ENCODE assay signal across 10 mouse cellular contexts in genomic region chr17:87041739-87042138, GRCm38 (mm10). TPM values are rescaled to one million over a fixed set of nuclear protein-coding genes. Genes with fewer than 3 reads are reported as not detected.
DNase-seq lines count a peak whose midpoint lies in the region; ATAC-seq lines count a peak whose summit lies in the region.
"Had no signal": no experiment of that assay in that cellular context is flagged by ENCODE, and none has a peak within 500 bp of the region (broad histone marks: within the 10 kb centered on the region; RNA-seq: fewer than 3 reads in every experiment).

No protein-coding gene starts in this region.

- DNase-seq in R1 (ENCODE audit: low read depth, low spot score): peak; percentile 10
- peak; percentile 31 to 38 for DNase-seq in layer of hippocampus, adult 8-10 months (ENCODE audit: low spot score in 2 of 2)
- DNase-seq in lung, postnatal 14 days: peak; percentile 40
- no peak for DNase-seq in spleen, postnatal 36 days (ENCODE audit: low spot score in 2 of 2)
- no peak for DNase-seq in natural killer cell, adult 2 months (ENCODE audit: low spot score in 2 of 2)

- peaks cover 9% of the 10 kb centered on the region; the same call in 1 of the 2 replicates for H3K4me1 ChIP-seq in forebrain, embryonic 13.5 days
- H3K4me1 ChIP-seq in forebrain, embryonic 12.5 days: no peaks in the 10 kb centered on the region

- H3K27me3 ChIP-seq in forebrain, embryonic 13.5 days: no peaks in the 10 kb centered on the region
- no peaks in the 10 kb centered on the region for H3K27me3 ChIP-seq in forebrain, embryonic 12.5 days
- H3K27me3 ChIP-seq: limb, embryonic 13.5 days had no signal

- no peaks in the 10 kb centered on the region for H3K9me3 ChIP-seq in forebrain, embryonic 13.5 days (replicated peaks)
- H3K9me3 ChIP-seq in forebrain, embryonic 12.5 days: no peaks in the 10 kb centered on the region
- H3K9me3 ChIP-seq: limb, embryonic 13.5 days had no signal

- peak; percentile 14; the same call in 1 of the 2 replicates for ATAC-seq in forebrain, embryonic 13.5 days
- ATAC-seq in forebrain, embryonic 12.5 days (ENCODE audit: low FRiP score): no peak
- no peak for ATAC-seq in monocyte, adult 5-6 weeks (replicated peaks; ENCODE audit: insufficient number of reproducible peaks, low FRiP score, low TSS enrichment, poor library complexity, severe bottlenecking)
- ATAC-seq: intestine, embryonic 16.5 days had no signal

- peaks cover 16% of the 10 kb centered on the region; the same call in 1 of the 2 replicates for H3K36me3 ChIP-seq in forebrain, embryonic 13.5 days (ENCODE audit: poor library complexity, severe bottlenecking)
- peaks cover 5% of the 10 kb centered on the region; the same call in 1 of the 2 replicates for H3K36me3 ChIP-seq in forebrain, embryonic 12.5 days (replicated peaks)

- H3K4me2 ChIP-seq in forebrain, embryonic 13.5 days: no peak overlapping the region
- H3K4me2 ChIP-seq in forebrain, embryonic 12.5 days: no peak overlapping the region
- H3K4me2 ChIP-seq: limb, embryonic 13.5 days had no signal

- 70% methylated on average over 19 of the region's 19 CpGs for WGBS in forebrain, embryonic 13.5 days
- WGBS in forebrain, embryonic 12.5 days: 74% methylated on average over 19 of the region's 19 CpGs

- no peak overlapping the region for H3K27ac ChIP-seq in forebrain, embryonic 13.5 days
- H3K27ac ChIP-seq in forebrain, embryonic 12.5 days: no peak overlapping the region
- H3K27ac ChIP-seq: limb, embryonic 13.5 days had no signal

- no peak overlapping the region for H3K9ac ChIP-seq in forebrain, embryonic 13.5 days
- H3K9ac ChIP-seq in forebrain, embryonic 12.5 days: no peak overlapping the region
- H3K9ac ChIP-seq: limb, embryonic 13.5 days had no signal

- H3K4me3 ChIP-seq in forebrain, embryonic 13.5 days: no peak overlapping the region
- H3K4me3 ChIP-seq in forebrain, embryonic 12.5 days (replicated peaks): no peak overlapping the region
- H3K4me3 ChIP-seq: limb, embryonic 13.5 days had no signal

RNA-seq across cellular contexts. Expression of gene Cript, which starts 16.4 kb away (rescaled TPM):
- polyA plus RNA-seq in forebrain, embryonic 13.5 days (2015; fragmentation: Nextera tagmentation; extraction: Ambion mirVana): 226 and 247 TPM in 2 replicates
- polyA plus RNA-seq in forebrain, embryonic 12.5 days (2016; fragmentation: Nextera tagmentation; extraction: Ambion mirVana): 177 and 179 TPM in 2 replicates
- 10 to 100 TPM; 49.9 to 71.9 (median 56.2) TPM for total RNA-seq in layer of hippocampus, adult 8-10 months (2022)
- 82.6 to 104 TPM (median 101 TPM) in 3 replicates for total RNA-seq in monocyte, adult 5-6 weeks (2017)

RNA-seq across cellular contexts. Expression of gene Pigf, which starts 16.5 kb away (rescaled TPM):
- polyA plus RNA-seq in forebrain, embryonic 13.5 days (2015; fragmentation: Nextera tagmentation; extraction: Ambion mirVana): 38.7 and 40.5 TPM in 2 replicates
- polyA plus RNA-seq in forebrain, embryonic 12.5 days (2016; fragmentation: Nextera tagmentation; extraction: Ambion mirVana): 36.7 and 39.2 TPM in 2 replicates
- total RNA-seq in layer of hippocampus, adult 8-10 months (2022): 10 to 100 TPM; 17.8 to 23.3 (median 19.6) TPM
- 30.8 to 39.6 TPM (median 32.3 TPM) in 3 replicates for total RNA-seq in monocyte, adult 5-6 weeks (2017)

Comparison
In these comparisons a context has a peak if more than half of its experiments do, and no peak if none do; other contexts are left out.
1. DNase-seq: peak in R1 (single experiment), layer of hippocampus, adult 8-10 months (2 of 2) and lung, postnatal 14 days (single experiment); none in spleen, postnatal 36 days (0 of 2) and natural killer cell, adult 2 months (0 of 2).